Comparison of ENCODE assay signal across 18 mouse cellular contexts in the genomic region with DNA sequence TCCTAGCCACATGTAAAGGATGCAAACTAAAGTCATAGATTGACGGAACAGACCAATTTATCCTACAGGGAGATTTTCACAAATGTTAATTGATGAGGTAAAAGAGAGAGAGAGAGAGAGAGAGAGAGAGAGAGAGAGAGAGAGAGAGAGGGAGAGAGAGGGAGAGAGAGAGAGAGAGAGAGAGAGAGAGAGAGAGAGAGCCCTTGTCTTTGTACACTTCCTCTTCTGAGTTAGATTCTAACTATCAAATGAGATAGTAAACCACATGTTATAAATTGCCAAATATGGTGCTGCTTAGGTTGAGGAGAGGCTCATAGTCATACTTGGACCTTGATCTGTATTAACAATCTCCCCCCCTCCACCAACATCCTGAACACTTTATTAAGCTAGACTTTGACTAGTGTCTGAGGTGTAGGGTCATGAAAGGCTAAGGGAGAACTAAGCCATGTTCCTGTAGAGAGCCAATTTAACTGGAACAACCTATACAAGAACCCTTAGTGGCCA.
"Had no signal": no experiment of that assay in that cellular context is flagged by ENCODE, and none has a peak within 500 bp of the region (broad histone marks: within the 10 kb centered on the region; RNA-seq: fewer than 3 reads in every experiment).

No protein-coding gene starts in this region.

- DNase-seq: kidney, adult 2 months; kidney, postnatal 25 days; layer of hippocampus, adult 9-11 months; lung, adult 18-20 months; lung, postnatal 10 days; lung, postnatal 4 days; midbrain, embryonic 14.5 days; right cerebral cortex, adult 18-20 months; right cerebral cortex, postnatal 14 days; right cerebral cortex, postnatal 4 days; thymus, postnatal 14 days; thymus, postnatal 4 days had no signal

- H3K4me3 ChIP-seq: layer of hippocampus, adult 2 months; lung, embryonic 15.5 days; stomach, embryonic 15.5 days had no signal

- H3K27me3 ChIP-seq: lung, embryonic 15.5 days; stomach, embryonic 15.5 days had no signal

- H3K4me2 ChIP-seq: lung, embryonic 15.5 days; midbrain, embryonic 11.5 days; stomach, embryonic 15.5 days had no signal

- H3K9me3 ChIP-seq: lung, embryonic 15.5 days; stomach, embryonic 15.5 days had no signal

- H3K4me1 ChIP-seq: lung, embryonic 15.5 days; stomach, embryonic 15.5 days had no signal

- H3K9ac ChIP-seq: liver, embryonic 14.5 days; lung, embryonic 15.5 days; stomach, embryonic 15.5 days had no signal

- H3K27ac ChIP-seq: kidney, postnatal 0 days; layer of hippocampus, adult 2 months; liver, embryonic 14.5 days; lung, embryonic 15.5 days; stomach, embryonic 15.5 days had no signal

- H3K36me3 ChIP-seq: lung, embryonic 15.5 days; stomach, embryonic 15.5 days had no signal
